Mouse (Mus musculus) heart, adult 9 months (tissue): ENCODE results near the gene Slc24a4.

Source experiments
- DNase-seq, 2 experiments: peaks; one replicate each; pipeline ENCODE4 v3.0.0; 2022; ENCODE audit warnings: low spot score in 2 of 2

Gene Slc24a4

GRCm38 (mm10) chr12:102284618-102285159 lies 156.2 kb downstream of the Slc24a4 start:
- DNase-seq: peak in 1 of 2 experiments; percentile 32

- no peak for DNase-seq
Observed at GRCm38 (mm10) chr12:102285318-102285717, 156.8 kb downstream of the Slc24a4 start.

GRCm38 (mm10) chr12:102285779-102286178 lies 157.2 kb downstream of the Slc24a4 start:
- DNase-seq: no peak

- peak; percentile 39 to 64 for DNase-seq
Observed at GRCm38 (mm10) chr12:102286681-102287414, 158.3 kb downstream of the Slc24a4 start.

DNA sequence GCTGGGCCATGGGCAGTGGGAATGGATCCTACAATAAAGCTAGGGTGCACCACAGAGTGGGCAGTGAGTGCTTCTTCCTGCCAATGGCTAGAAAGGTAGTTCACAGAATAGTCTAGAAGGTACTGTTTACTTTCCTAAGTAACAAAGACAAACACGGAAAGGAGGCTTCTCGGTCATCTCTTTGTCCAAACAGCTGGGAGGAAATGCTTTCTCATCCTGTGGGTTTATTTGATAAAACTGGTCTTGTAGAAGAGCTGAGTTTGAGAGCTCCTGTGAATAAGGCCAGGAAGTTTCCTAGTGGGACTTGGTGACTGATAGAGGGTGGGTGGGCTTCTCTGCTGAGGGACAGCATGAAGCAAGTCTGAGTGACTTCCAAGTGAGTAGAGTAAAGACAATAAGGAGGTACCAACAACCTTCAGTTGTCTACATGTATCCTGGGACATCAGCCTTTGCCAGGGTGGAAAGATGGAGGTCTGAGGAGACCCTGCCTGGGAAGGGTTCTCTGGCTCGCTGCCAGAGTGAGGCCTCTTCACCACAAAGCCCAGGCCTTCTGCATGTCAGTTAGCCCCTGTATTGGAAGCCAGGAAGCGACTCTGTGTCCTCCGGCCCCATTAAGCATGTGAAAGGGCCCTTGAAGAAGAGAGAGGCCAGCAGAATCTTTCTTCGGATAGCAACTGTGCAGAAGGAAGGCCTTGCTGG lies 159.5 kb downstream of the Slc24a4 start:
- peak in 1 of 2 experiments; percentile 28 for DNase-seq

- no peak for DNase-seq
Observed at GRCm38 (mm10) chr12:102288846-102289245, 160.3 kb downstream of the Slc24a4 start.

GRCm38 (mm10) chr12:102289568-102289967 lies 161.0 kb downstream of the Slc24a4 start:
- DNase-seq: no peak

GRCm38 (mm10) chr12:102290662-102291061 lies 162.1 kb downstream of the Slc24a4 start:
- DNase-seq: no peak

DNA sequence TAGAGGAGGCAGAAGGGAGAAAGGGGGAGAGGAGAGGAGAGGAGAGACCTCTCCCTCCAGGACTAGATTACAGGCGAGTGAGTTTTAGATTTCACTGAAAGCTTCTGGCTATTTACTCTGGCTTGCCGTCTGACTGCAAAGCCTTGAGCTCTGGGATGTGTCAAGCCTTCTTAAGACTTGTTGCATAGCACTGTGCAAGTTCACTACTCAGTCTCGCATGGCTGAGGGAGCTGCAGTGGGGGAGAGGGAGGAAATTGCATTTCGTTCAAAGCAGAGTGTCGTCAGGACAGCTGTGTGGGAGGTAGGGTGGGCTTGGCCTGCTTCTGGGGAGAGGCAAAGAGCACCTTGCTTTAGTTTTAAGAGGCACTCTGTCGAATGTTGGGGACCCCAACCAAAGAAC lies 163.2 kb downstream of the Slc24a4 start:
- DNase-seq: no peak

GRCm38 (mm10) chr12:102292501-102293215 lies 164.1 kb downstream of the Slc24a4 start:
- DNase-seq: no peak

DNA sequence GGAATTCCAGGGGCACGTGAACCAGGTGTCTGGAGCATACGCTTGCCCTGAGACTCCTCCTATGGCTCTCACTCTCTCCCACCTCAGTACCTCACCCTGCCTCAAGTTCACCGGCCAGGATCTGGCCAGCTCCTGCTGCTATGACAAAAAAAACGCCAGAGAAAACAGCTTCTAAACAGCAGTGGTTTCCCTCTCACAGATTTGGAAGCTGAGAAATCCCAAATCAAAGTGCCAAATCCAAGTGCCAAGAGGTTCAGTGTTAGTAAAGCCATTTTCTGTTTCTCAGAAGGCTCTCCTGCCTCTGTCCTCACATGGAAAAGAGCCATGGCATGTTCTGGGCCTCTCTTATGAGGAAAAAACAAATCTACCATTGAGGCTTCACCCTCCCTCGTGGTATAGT lies 166.1 kb downstream of the Slc24a4 start:
- DNase-seq: no peak

- no peak for DNase-seq
Observed at GRCm38 (mm10) chr12:102295230-102295629, 166.7 kb downstream of the Slc24a4 start.

- no peak for DNase-seq
Observed at GRCm38 (mm10) chr12:102295662-102296061, 167.1 kb downstream of the Slc24a4 start.

DNA sequence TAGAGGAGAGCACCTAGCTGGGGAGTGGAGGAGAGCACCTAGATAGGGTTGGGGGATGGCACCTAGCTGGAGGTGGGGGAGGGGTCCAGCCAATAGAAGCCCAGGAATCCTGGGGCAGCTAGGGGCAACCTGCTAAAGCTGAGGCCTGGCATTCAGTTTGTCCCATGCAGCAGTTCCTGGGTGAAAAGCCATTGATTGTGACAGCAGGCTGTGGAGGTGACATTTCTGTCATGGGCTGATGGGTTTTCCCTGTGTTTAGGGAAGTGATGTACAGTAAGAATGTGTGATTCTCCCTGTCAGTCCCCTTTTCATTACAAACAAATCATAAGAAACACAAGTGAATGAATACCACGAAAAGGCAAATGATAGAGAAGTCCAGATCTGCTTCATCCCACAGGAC lies 167.8 kb downstream of the Slc24a4 start:
- no peak for DNase-seq

GRCm38 (mm10) chr12:102296967-102297366 lies 168.4 kb downstream of the Slc24a4 start:
- no peak for DNase-seq

DNA sequence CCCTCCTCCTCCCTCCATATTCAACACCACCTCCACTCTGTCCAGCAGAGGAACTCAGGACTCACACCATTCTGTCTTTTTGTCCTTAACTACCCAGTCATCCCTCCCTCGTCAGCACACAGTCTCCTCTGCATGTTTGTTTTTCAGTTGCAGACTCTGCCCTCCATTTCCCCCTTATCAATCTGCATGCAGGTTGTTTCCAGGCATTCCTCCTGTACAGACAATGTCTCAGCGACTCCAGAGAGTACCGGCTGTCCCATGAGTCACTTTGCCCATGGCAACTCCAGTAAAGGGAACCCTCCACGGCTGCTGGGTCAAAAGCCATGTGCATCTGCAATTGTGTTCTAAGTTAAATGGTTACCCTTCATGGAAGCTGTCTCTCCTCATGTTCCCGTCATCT lies 170.7 kb downstream of the Slc24a4 start:
- no peak for DNase-seq

GRCm38 (mm10) chr12:102301585-102301984 lies 173.1 kb downstream of the Slc24a4 start:
- no peak for DNase-seq

- DNase-seq: peak in 1 of 2 experiments; percentile 68
Observed at GRCm38 (mm10) chr12:102302322-102302721, 173.8 kb downstream of the Slc24a4 start.

- DNase-seq: peak; percentile 63 to 73
Observed at GRCm38 (mm10) chr12:102302831-102303351, 174.4 kb downstream of the Slc24a4 start.

DNA sequence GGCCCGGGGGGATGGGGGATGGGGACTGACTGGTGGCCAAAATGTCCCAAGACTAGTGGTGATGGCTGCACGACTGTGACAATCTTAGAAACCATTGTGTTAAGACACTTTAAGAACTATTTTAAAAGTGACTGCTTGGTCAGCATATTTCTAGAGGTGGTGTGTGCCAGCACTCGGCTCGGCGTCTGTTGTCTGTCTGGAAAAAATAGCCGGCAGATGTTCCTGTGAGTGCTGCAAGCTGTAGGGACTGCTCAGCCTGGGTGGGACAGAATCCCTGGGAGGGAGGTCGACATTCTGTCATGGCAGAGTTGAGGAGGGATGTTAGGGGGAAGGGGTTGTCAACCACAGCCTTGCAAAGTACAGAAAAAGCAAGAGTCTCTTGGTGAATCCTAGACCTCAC lies 175.3 kb downstream of the Slc24a4 start:
- no peak for DNase-seq

DNA sequence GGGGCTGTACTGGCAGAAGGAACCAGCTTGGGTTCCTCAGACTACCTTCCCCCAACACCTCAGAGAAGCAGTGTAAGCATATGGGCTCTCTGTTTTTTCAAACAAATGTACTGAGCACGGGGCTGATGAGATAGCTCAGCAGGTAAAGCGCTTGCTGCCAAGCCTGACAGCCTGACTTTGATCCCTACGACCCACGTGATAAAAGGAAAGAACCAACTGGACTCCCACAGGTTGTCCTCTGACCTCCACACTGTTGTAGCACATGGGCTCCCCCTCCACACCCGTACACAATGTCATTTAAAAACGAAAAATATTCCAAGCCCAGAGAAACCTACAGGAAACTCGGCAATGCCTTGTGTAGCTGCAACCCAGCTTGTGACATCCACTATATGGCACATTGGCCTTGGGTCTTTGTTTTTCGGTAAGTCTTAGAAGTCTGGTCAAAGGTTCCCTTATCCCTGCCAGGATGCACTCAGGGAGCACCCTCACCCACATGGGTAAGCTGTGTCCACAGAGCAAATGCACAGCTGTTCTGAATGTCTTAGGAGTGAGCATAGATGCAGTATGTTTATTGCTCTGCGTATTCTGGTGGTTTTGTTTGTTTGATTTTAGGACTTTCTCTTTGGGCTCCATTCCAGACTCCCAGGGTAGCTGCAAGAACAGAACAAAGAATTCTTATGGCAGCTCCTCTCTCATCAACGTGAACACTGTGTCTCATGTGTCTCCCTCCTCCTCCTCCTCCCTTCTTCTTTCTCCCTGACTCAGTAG lies 176.7 kb downstream of the Slc24a4 start:
- DNase-seq: no peak
